Mouse (Mus musculus) forebrain, embryonic 14.5 days (tissue): ENCODE measurements around the gene Zc3h12a. TPM values are rescaled to one million over a fixed set of nuclear protein-coding genes. Genes with fewer than 3 reads are reported as not detected.

Experiments
- ATAC-seq: fragments of 200-750 bp; cut with Nextera tagmentation; 2 replicates; pipeline ENCODE4 v1.8.0; 2017; ENCODE audit warnings: mild to moderate bottlenecking, moderate library complexity
- DNase-seq: peaks from one replicate; pipeline ENCODE4 v3.0.0-alpha.2; 2015; ENCODE audit warnings: low spot score
- H3K27ac ChIP-seq: fragments of 300-500 bp; sonication (generic); 2 replicates; pipeline ENCODE4 v1.5.1; 2014; ENCODE audit warnings: low read depth, mild to moderate bottlenecking, control low read depth, low read length, moderate library complexity
- H3K27me3 ChIP-seq: fragments of 300-500 bp; sonication (generic); replicated peaks from 2 replicates; pipeline ENCODE4 v1.6.1; 2014; ENCODE audit warnings: low read length, control low read depth, mixed read lengths; ENCODE audit not compliant: control insufficient read depth, insufficient read depth
- H3K36me3 ChIP-seq: fragments of 300-500 bp; sonication (generic); 2 replicates; pipeline ENCODE4 v1.6.1; 2014; ENCODE audit warnings: low read length, control low read depth; ENCODE audit not compliant: control insufficient read depth, insufficient read depth
- H3K4me1 ChIP-seq: fragments of 300-500 bp; sonication (generic); 2 replicates; pipeline ENCODE4 v1.6.1; 2014; ENCODE audit warnings: antibody characterized with exemption, low read length, control low read depth; ENCODE audit not compliant: control insufficient read depth, insufficient read depth
- H3K4me2 ChIP-seq: fragments of 300-500 bp; sonication (generic); 2 replicates; pipeline ENCODE4 v1.6.1; 2014; ENCODE audit warnings: mild to moderate bottlenecking, control low read depth, low read length
- H3K4me3 ChIP-seq: fragments of 300-500 bp; sonication (generic); 2 replicates; pipeline ENCODE4 v1.5.1; 2014; ENCODE audit warnings: low read depth, low read length, control low read depth
- H3K9ac ChIP-seq: fragments of 300-500 bp; sonication (generic); 2 replicates; pipeline ENCODE4 v1.6.1; 2014; ENCODE audit warnings: mild to moderate bottlenecking, low read length, control low read depth, moderate library complexity
- H3K9me3 ChIP-seq: fragments of 300-500 bp; sonication (generic); replicated peaks from 2 replicates; pipeline ENCODE4 v1.6.1; 2016; ENCODE audit warnings: low read length, control low read depth, mixed read lengths; ENCODE audit not compliant: control insufficient read depth
- WGBS: fragments of 180-500 bp; shearing (Covaris S2); extraction: QIAGEN DNeasy Blood & Tissue Kit; methylation state at CpG from one replicate; pipeline ENCODE4 v1.1.7; 2014; 5-methylcytosine and 5-hydroxymethylcytosine counted together
- polyA plus RNA-seq: library from polyadenylated mRNA; unstranded; fragments of >200 nt; fragmentation: Nextera tagmentation; extraction: Ambion mirVana; gene quantifications from 2 replicates; pipeline ENCODE4 v1.2.1, GENCODE M21; 2014

Gene Zc3h12a
- polyA plus RNA-seq, 1 experiment from 2014 or later: 0.14 TPM

GRCm38 (mm10) chr4:125078698-125079097, 48.9 kb downstream of the Zc3h12a start:
- WGBS: 91% methylated on average over 2 of the region's 2 CpGs

GRCm38 (mm10) chr4:125077700-125078099, 49.9 kb downstream of the Zc3h12a start:
- no peak overlapping the region for H3K9ac ChIP-seq
- H3K27ac ChIP-seq: no peak overlapping the region
- no peaks in the 10 kb centered on the region for H3K4me1 ChIP-seq
- no peak overlapping the region for H3K4me3 ChIP-seq
- no peak overlapping the region for H3K4me2 ChIP-seq
- peaks cover 38% of the 10 kb centered on the region for H3K36me3 ChIP-seq
- H3K9me3 ChIP-seq: no peaks in the 10 kb centered on the region
- WGBS: 90% methylated on average over 2 of the region's 2 CpGs
- no peaks in the 10 kb centered on the region for H3K27me3 ChIP-seq
- DNase-seq (no peak), ATAC-seq (no peak)

More at GRCm38 (mm10) chr4:125078698-125079097, 48.9 kb downstream of the Zc3h12a start:
- DNase-seq (no peak), ATAC-seq (no peak)
- Histone ChIP-seq H3K36me3 (peaks cover 28% of the 10 kb centered on the region), H3K27ac (no peak overlapping the region), H3K27me3 (no peaks in the 10 kb centered on the region), H3K9me3 (no peaks in the 10 kb centered on the region), H3K4me1 (no peaks in the 10 kb centered on the region), H3K4me3 (no peak overlapping the region), H3K9ac (no peak overlapping the region), H3K4me2 (no peak overlapping the region)

Other genes starting within 250 kb of the Zc3h12a start
- 0.27 and 0.84 TPM in 2 replicates for gene Epha10, start 246.9 kb downstream of the Zc3h12a start, polyA plus RNA-seq
- gene 9930104L06Rik, start 190.8 kb downstream of the Zc3h12a start, polyA plus RNA-seq: 3.2 and 5.6 TPM in 2 replicates
- gene Cdca8, start 188.5 kb downstream of the Zc3h12a start, polyA plus RNA-seq: 63.5 and 63.8 TPM in 2 replicates
- gene Rspo1, start 141.4 kb downstream of the Zc3h12a start, polyA plus RNA-seq: 1.8 and 2.4 TPM in 2 replicates
- gene Gnl2, start 111.3 kb downstream of the Zc3h12a start, polyA plus RNA-seq: 86.4 and 95.0 TPM in 2 replicates
- gene Dnali1, start 62.1 kb downstream of the Zc3h12a start, polyA plus RNA-seq: 1.1 and 1.3 TPM in 2 replicates
- gene Snip1, start 61.2 kb downstream of the Zc3h12a start, polyA plus RNA-seq: 28.9 and 31.3 TPM in 2 replicates
- 153 and 164 TPM in 2 replicates for gene Meaf6, start 42.7 kb downstream of the Zc3h12a start, polyA plus RNA-seq